Mouse (Mus musculus) spleen, postnatal 10 days (tissue): ENCODE data around the gene Tgm1.
A peak's percentile ranks its signal among the peaks of the same experiment; 100 is the strongest.

ENCODE experiments used
- DNase-seq, 2 experiments: peaks; one replicate each; pipeline ENCODE4 v3.0.0; 2021 to 2022; ENCODE audit warnings: low spot score in 2 of 2

Gene Tgm1

GRCm38 (mm10) chr14:55677615-55678014 is 36.1 kb downstream of the Tgm1 start:
- DNase-seq: no peak

GRCm38 (mm10) chr14:55672741-55673060 is 41.0 kb downstream of the Tgm1 start:
- DNase-seq: no peak

GRCm38 (mm10) chr14:55671833-55672740 is 41.6 kb downstream of the Tgm1 start, which contains the start of the genes Gmpr2 and Nedd8:
TSS of gene Gmpr2 (plus strand) at chr14:55671941.
TSS of gene Nedd8 (minus strand) at chr14:55672124.
- DNase-seq: peak; percentile 89 to 95

GRCm38 (mm10) chr14:55671486-55671832 is 42.3 kb downstream of the Tgm1 start:
- no peak for DNase-seq

- no peak for DNase-seq
Observed at GRCm38 (mm10) chr14:55660636-55661035, 53.1 kb downstream of the Tgm1 start.

GRCm38 (mm10) chr14:55659960-55660573 is 53.7 kb downstream of the Tgm1 start, which contains the start of gene Mdp1:
TSS of gene Mdp1 (minus strand) at chr14:55660508.
- peak; percentile 70 to 84 for DNase-seq

GRCm38 (mm10) chr14:55658011-55658410 is 55.7 kb downstream of the Tgm1 start:
- DNase-seq: no peak

- DNase-seq: no peak
Observed at GRCm38 (mm10) chr14:55656935-55657334, 56.8 kb downstream of the Tgm1 start.

GRCm38 (mm10) chr14:55651528-55651927 is 62.2 kb downstream of the Tgm1 start:
- no peak for DNase-seq
